Mouse (Mus musculus): ENCODE results near the gene Ten1.
A peak's percentile ranks its signal among the peaks of the same experiment; 100 is the strongest.

Ten1 gene

DNA sequence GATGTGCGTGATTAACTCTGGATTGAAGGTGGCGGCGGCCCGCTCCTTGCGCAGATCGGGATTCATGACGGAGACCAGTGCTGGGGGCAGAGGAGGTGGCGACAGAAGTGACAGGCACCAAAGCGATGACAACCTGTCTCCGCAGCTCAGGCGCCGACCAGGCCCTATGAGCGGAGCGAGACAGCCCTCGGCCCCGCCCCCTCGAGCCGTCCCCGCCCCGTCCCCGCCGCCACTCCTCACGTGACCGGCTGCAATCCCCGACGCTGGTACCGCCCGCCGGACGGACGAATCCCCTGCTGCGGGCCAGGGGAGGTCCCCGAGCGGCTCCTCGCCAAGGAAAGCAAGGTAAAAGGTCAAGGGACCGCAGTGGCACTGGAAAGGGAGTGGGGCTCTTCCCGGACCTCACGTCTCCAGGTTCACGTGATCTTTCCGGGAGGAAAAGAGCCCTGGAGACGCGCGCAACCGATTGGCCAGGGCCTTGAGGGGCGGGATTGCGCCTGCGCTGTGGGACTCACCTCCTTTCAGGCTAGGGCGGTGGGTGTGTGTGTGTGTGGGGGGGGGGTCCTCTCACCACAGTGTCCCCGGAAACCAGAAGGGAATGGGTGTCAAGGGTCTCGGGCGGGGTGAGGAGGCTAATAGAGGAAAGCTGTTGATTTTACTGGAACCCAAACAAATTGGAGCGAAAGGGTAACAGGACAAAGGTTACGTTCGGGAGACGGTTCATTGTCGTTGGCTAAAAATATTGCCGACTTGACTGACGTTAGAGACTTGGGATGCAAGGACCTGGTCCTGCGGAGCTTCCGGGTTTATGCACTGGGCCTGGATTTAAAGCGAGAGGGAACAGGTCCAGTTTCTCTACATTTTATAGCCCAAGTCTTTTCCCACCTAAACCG, at the start of gene Ten1, which contains the start of gene Acox1:
Ten1 (plus strand) TSS at position 217 of the 893 bp plus-strand sequence.
Acox1 (minus strand) TSS at position 407 of the 893 bp plus-strand sequence.
- DNase-seq = peak; percentile 96

DNA sequence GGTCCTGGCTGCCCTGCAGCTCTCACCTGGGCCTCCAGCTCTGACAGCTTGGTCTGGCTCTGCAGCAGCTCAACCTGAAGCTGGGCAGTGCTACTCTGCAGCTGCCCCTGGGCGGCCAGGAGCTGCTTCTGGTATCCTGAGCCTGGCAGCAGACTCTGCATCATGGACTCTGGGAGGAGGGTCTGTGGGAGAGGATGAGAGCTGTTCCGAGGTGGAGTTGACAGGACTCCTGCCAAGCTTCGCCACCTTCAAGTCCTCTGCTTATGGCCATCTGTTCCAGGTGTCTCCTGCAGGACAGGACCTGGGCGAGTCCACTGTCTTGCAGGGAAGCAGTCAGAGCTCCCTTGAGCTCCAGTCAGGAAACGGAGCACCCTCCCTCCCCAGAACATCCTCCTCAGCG, 49.3 kb upstream of the Ten1 start:
- DNase-seq = no peak

- DNase-seq = peak; percentile 74
Observed at GRCm38 (mm10) chr11:116150960-116151359, 47.7 kb upstream of the Ten1 start.

GRCm38 (mm10) chr11:116161312-116161711, 37.3 kb upstream of the Ten1 start:
- no peak for DNase-seq

DNA sequence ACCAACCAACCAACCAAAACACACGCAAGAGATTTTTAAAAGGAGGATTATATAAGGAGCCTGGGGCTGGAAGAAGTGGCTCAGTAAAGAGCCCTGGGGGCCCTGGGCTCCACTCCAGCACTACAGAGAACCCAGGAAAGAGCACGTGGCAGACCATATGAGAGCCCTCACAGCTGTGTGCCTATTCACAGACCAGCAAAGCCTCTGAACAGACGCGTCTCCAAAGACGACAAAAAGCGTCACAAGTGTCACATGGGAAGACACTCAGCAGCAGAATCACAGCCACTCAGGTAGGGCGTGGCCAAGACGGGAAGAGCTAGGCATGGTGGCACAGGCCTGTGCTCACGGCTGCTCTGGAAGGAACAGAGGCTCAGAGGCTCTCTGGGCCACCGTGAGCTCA, 36.5 kb upstream of the Ten1 start:
- DNase-seq = no peak

GRCm38 (mm10) chr11:116163002-116163401, 35.7 kb upstream of the Ten1 start:
- no peak for DNase-seq

DNA sequence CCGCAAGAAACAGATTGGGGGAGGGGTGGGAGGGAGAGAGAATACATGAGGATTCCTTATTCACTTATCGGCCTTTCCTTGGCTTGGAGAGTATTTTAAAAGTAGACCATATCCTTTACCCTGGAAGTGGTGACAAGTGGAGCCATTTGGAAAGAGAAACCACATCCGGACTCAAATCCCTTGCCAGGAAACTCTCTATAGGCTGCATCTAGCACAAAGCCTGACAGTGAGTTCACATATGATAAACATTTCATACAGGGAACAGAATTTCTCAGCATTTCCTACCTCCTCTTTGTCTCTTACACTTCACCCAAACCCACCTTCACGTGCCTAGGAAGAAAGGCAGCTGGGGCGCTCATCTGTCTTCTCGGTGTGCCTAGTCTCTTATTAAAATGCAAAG, 31.4 kb upstream of the Ten1 start:
- DNase-seq = no peak

GRCm38 (mm10) chr11:116167884-116168439, 30.7 kb upstream of the Ten1 start, which contains the start of gene Fbf1:
Gene Fbf1 (minus strand): TSS chr11:116168166.
- peak; percentile 95 for DNase-seq

DNA sequence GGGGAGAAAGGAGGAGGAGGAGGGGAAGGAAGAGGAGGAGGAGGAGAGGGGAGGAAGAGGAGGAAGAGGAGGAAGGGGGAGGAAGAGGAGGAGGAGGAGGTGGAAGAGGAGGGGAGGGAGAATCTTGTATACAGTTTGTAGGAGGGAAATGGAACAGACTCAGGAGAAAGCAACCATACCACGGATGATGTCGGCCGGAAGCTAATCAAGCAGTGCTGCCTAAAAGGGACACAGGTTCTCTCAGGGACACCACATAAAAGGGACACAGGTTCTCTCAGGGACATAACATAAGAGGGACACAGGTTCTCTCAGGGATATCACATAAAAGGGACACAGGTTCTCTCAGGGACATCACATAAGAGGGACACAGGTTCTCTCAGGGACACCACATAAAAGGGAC, 29.4 kb upstream of the Ten1 start:
- no peak for DNase-seq

- DNase-seq = no peak
Observed at GRCm38 (mm10) chr11:116170003-116170800, 28.5 kb upstream of the Ten1 start.

GRCm38 (mm10) chr11:116171959-116172358, 26.7 kb upstream of the Ten1 start:
- no peak for DNase-seq

DNA sequence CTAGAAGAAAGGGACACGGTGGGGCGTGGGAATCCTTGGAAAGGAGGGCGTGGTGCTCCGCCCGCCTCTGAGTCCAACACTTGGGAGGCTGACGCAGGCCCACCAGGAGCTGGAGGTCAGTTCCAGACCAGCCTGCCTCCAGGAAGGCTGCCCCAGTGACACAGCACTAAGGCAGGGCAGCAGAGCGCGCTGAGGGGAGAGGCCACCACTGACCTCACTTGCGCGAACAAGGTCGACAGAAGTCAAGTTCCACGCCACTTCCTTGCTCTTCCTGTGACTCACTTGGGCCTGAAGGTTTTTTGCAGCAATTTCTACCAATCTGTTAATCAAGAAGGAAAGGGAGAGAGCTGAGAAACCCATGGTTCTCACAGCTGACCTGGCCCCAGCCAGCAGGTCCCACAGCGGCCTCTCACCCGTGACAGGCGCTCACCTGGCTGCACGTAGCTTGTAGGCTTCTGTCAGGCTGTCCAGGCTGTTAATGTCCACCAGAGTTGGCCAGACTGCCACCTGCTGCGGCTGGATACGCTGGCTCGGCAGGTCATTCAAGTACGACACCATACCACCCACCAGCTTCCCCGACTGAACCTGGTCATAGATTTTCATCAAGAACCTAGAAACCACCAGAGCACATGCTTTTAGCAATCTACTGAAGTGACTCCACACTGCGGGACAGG, 23.7 kb upstream of the Ten1 start:
- DNase-seq = no peak

DNA sequence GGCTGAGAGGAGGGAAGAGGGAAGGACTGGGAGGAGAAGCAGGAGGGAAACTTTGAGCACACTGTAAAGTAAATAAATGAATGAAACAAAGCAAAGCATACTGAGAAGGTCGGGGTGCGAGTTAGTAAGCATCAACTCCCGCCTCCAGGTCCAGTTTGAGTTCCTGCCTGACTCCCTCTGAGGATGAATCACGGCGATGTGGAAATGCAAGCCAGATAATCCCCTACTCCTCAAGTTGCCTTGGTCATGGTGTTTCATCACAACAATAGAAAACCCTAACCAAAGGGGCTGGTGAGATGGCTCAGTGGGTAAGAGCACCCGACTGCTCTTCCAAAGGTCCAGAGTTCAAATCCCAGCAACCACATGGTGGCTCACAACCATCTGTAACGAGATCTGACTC, 22.6 kb upstream of the Ten1 start:
- no peak for DNase-seq

DNA sequence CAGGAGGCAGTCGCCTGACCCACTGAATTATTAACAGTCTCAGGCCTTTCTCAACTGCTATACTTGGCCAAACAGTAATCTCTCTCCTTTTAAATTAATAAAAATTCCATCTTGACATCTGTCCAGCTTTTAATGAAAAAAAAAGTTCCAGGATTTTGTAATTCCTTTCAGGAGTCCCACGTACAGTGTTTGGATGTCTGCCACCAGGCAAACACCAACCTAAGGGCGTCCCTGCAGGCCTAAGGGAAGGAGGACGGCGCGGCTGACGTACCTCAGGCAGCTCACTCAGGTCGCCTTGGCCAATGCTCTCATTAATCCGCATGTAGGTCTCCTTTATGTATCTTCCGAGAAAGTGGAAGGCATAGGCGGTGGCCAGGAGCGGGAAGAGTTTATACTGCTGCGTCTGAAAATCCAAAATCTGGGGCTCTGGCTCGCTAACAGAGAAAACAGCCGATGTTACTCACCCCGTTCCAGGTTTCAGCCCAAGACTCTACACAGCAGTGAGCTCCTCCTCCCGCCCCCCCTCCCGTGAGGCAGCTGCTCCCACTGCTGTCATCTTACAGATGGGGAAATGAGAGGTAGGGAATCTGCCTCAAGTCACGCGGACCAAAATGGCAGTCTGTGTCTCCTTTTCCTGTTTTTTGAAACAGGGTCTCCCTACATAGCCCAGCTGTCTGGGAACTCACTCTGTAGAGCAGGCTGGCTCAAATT, 20.1 kb upstream of the Ten1 start:
- DNase-seq = no peak

GRCm38 (mm10) chr11:116185836-116186235, 12.8 kb upstream of the Ten1 start:
- DNase-seq = no peak

DNA sequence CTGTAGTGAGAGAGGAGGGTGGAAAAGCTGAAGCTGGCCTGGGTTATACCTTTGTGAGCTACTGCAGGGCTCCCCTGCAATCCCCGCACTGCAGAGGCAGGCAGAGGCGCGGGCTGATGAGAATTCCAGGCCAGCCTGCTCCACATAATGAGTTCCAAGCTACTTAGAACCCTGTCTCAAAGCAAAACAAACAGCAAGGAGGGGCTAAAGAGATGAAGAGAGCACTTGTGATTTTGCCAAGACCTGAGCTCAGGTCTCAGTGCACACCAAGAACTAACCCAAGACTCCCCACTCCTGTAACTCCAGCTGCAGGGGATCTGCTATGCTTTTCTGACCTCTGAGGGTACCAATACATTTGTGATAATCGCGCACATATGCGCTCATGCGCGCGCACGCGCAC, 12.3 kb upstream of the Ten1 start:
- no peak for DNase-seq

DNA sequence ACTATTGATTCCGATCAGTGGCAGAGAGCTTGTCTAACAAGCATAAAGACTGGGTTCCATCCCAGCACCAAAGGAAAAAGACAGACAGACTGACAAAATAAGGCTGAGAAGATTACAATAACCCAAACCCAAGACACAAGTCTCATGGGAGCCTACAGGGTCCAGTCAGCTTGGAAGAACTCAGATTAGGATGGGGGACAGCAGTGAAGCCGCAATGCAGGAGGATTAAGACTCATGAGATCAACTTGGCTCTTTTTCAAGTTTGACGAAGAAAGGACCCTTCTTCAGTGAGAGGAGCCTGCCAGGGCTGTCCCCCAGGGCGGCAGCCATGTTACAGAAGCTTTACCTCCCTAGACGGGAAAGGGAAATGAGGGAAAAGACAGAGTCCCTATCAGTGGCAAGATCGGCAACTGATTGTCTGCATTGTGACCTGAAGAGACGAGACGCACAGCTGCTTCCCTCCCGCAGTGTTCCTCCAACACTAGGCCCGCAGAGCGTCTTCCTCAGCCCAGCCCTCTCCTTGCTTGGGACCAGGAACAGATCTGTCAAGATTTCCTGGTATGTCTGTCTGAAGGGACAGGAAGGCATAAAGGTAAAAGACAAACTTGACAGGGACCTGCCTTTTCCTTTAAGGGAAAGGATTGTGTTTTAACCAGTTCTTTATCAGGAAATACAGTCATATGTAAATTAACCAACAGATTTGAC, 11.3 kb upstream of the Ten1 start:
- no peak for DNase-seq

- DNase-seq = no peak
Observed at GRCm38 (mm10) chr11:116194619-116195018, 4.0 kb upstream of the Ten1 start.

DNA sequence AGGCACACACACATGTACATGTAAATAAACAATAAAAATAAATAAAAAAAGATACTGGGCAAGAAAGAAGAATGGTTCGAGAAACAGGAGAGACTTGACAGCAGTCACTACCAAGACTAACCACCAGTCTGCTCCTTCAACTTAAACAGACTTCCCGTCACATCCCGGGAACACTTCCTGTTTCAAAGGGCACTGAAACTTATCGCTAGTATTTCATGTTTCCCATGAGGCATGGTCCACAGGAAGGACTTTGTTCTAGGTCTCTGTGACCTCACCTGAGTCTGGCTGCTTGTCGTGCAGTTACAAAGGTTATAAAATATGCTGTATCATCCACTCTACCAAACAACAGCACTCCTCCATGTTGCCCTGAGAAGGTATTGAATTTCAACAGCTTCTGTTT, 3.4 kb upstream of the Ten1 start:
- DNase-seq = no peak

DNA sequence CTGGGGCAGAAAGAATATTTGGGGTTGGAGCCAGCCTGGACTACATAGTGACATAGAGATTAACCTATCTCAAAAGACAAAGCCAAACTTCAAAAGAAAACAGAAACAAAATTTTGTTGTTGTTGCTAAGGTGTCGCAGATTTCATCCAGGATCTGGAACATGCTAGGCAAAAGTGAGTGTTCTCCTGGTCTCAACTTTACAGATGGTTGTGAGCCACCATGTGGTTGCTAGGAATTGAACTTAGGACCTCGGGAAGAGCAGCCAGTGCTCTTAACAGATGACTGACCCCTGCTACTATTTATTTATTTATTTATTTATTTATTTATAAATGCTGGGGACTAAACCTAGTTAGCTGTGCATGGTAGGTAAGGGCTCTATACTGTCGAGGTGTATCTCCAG, 2.3 kb upstream of the Ten1 start:
- no peak for DNase-seq

- DNase-seq = no peak
Observed at GRCm38 (mm10) chr11:116196866-116197583, 1.6 kb upstream of the Ten1 start.

All from liver (tissue).